7 mouse cellular contexts compared by ENCODE assay signal in genomic region chr2:177821952-177822351, GRCm38 (mm10). TPM values are rescaled to one million over a fixed set of nuclear protein-coding genes. Genes with fewer than 3 reads are reported as not detected.
A peak's percentile ranks its signal among the peaks of the same experiment; 100 is the strongest.
DNase-seq lines count a peak whose midpoint lies in the region; TF ChIP-seq lines count a peak whose summit lies in the region.
"Not testable (repeated sequence)": the region's sequence is repeated elsewhere in the genome, so short reads cannot be mapped to it uniquely, and the experiment has no call there.

No protein-coding gene starts in this region.

- TF ChIP-seq EP300 in heart, adult 2 months (IDR thresholded peaks at IDR 0.05; ENCODE audit: insufficient read depth, low read depth, low read length) = not testable (repeated sequence)

- not testable (repeated sequence) for TF ChIP-seq POLR2A in heart, adult 2 months (IDR thresholded peaks at IDR 0.05; ENCODE audit: insufficient read depth, low read depth, low read length)

- not testable (repeated sequence) for H3K27ac ChIP-seq in heart, adult 2 months

- peak; percentile 38 for TF ChIP-seq CTCF in heart, adult 2 months (IDR thresholded peaks at IDR 0.05)

- DNase-seq in adrenal gland, postnatal 10 days = peak; percentile 65
- peak; percentile 31 for DNase-seq in gastrocnemius, adult 18-20 months (ENCODE audit: low spot score)
- peak in 1 of 2 experiments; percentile 54 for DNase-seq in heart, adult 2 months
- peak; percentile 53 for DNase-seq in kidney, postnatal 10 days
- DNase-seq in layer of hippocampus, postnatal 10 days (ENCODE audit: low spot score in 2 of 2) = peak; percentile 42 to 44
- peak; percentile 51 for DNase-seq in lung, postnatal 10 days
- peak; percentile 25 for DNase-seq in right cerebral cortex, postnatal 14 days

- not testable (repeated sequence) for H3K36me3 ChIP-seq in heart, adult 2 months (ENCODE audit: control insufficient read depth, insufficient read depth, low read length)

- intact Hi-C loops in heart, adult 2 months (cut with DNase I) = not testable (repeated sequence)

- H3K4me3 ChIP-seq in heart, adult 2 months = not testable (repeated sequence)

- not testable (repeated sequence) for H3K79me2 ChIP-seq in heart, adult 2 months (replicated peaks; ENCODE audit: control insufficient read depth, insufficient read depth, low read length)

- H3K9ac ChIP-seq in heart, adult 2 months (ENCODE audit: low read depth, low read length) = not testable (repeated sequence)

- H3K4me1 ChIP-seq in heart, adult 2 months (ENCODE audit: control insufficient read depth, insufficient read depth, low read length) = not testable (repeated sequence)

- not testable (repeated sequence) for H3K27me3 ChIP-seq in heart, adult 2 months (ENCODE audit: control insufficient read depth, insufficient read depth, low read length)

- WGBS in heart, adult 2 months = 69% methylated on average over 2 of the region's 5 CpGs

RNA-seq across cellular contexts. Expression of gene Gm14325, which starts 18.2 kb away (rescaled TPM):
- total RNA-seq in adrenal gland, postnatal 10 days (2021) = 100 to 1,000 TPM; 102 to 120 TPM
- 100 to 1,000 TPM in 1 of 2 experiments, 10 to 100 TPM in 1; 97.9 to 115 TPM for total RNA-seq in gastrocnemius, adult 18-20 months (2021)
- total RNA-seq in heart, adult 2 months (2021) = 10 to 100 TPM; 81.2 to 88.7 TPM
- polyA plus RNA-seq in heart, adult 2 months (2012; rRNA removed) = 10.7 and 22.5 TPM in 2 replicates
- 100 to 1,000 TPM; 151 to 154 TPM for total RNA-seq in layer of hippocampus, postnatal 10 days (2021)
